Mouse (Mus musculus) hindbrain, embryonic 11.5 days (tissue): Measurements from ENCODE around the gene Plekhg5. TPM values are rescaled to one million over a fixed set of nuclear protein-coding genes. Genes with fewer than 3 reads are reported as not detected.
A peak's percentile ranks its signal among the peaks of the same experiment; 100 is the strongest.

ENCODE experiments used
- ATAC-seq: fragments of 200-750 bp; cut with Nextera tagmentation; 2 replicates; pipeline ENCODE4 v1.8.0; 2017; ENCODE audit warnings: mild to moderate bottlenecking, moderate TSS enrichment, moderate library complexity; ENCODE audit not compliant: low FRiP score
- DNase-seq: peaks from one replicate; pipeline ENCODE4 v3.0.0-alpha.2; 2015; ENCODE audit warnings: low spot score
- H3K27ac ChIP-seq: fragments of 300-500 bp; sonication (generic); 2 replicates; pipeline ENCODE4 v1.5.1; 2014; ENCODE audit warnings: mild to moderate bottlenecking, low read depth, low read length
- H3K27me3 ChIP-seq: fragments of 300-500 bp; sonication (generic); 2 replicates; pipeline ENCODE4 v1.6.1; 2014; ENCODE audit warnings: mild to moderate bottlenecking, low read length, moderate library complexity, mixed read lengths; ENCODE audit not compliant: control insufficient read depth, insufficient read depth
- H3K36me3 ChIP-seq: fragments of 300-500 bp; sonication (generic); 2 replicates; pipeline ENCODE4 v1.6.1; 2014; ENCODE audit warnings: mild to moderate bottlenecking, low read length, moderate library complexity, mixed read lengths; ENCODE audit not compliant: control insufficient read depth, insufficient read depth
- H3K4me1 ChIP-seq: fragments of 300-500 bp; sonication (generic); replicated peaks from 2 replicates; pipeline ENCODE4 v1.6.1; 2014; ENCODE audit warnings: low read length, mixed read lengths; ENCODE audit not compliant: control insufficient read depth, insufficient read depth
- H3K4me2 ChIP-seq: fragments of 300-500 bp; sonication (generic); replicated peaks from 2 replicates; pipeline ENCODE4 v1.6.1; 2014; ENCODE audit warnings: mild to moderate bottlenecking, low read depth, low read length
- H3K4me3 ChIP-seq: fragments of 300-500 bp; sonication (generic); 2 replicates; pipeline ENCODE4 v1.5.1; 2014; ENCODE audit warnings: low read depth, low read length
- H3K9ac ChIP-seq: fragments of 300-500 bp; sonication (generic); 2 replicates; pipeline ENCODE4 v1.6.1; 2014; ENCODE audit warnings: low read depth, low read length
- H3K9me3 ChIP-seq: fragments of 300-500 bp; sonication (generic); 2 replicates; pipeline ENCODE4 v1.6.1; 2016; ENCODE audit warnings: low read length; ENCODE audit not compliant: control insufficient read depth
- WGBS: fragments of 180-500 bp; shearing (Covaris S2); extraction: QIAGEN DNeasy Blood & Tissue Kit; methylation state at CpG from one replicate; pipeline ENCODE4 v1.1.7; 2014; 5-methylcytosine and 5-hydroxymethylcytosine counted together
- polyA plus RNA-seq: library from polyadenylated mRNA; unstranded; fragments of >200 nt; fragmentation: Nextera tagmentation; extraction: Ambion mirVana; gene quantifications from 2 replicates; pipeline ENCODE4 v1.2.1, GENCODE M21; 2014

Plekhg5 gene
- polyA plus RNA-seq, 1 experiment from 2014 or later, result 4.6 TPM

DNA sequence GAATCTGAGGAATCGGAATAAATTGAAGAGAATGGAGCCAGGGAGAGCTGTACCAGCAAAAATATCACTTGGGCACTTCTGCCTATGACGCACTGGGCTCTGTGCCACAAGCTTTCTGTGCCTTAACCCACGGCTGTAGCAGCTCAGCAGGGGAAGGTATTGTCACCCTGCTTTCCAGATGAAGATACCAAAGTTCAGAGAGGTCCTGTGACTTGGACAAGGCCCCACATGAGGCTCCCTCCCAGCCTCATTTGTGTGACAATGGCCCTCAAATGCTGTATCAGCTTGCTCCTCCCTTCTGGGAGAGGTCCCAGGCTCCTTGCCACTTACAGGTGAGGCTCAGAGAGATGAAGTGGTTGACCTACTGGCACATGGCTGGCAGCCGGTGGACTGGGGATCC is 15.8 kb downstream of the Plekhg5 start:
- DNase-seq (no peak), ATAC-seq (no peak)
- H3K36me3 ChIP-seq, result no peaks in the 10 kb centered on the region
- no peak overlapping the region for H3K27ac ChIP-seq
- no peaks in the 10 kb centered on the region for H3K9me3 ChIP-seq
- 34% methylated on average over 4 of the region's 4 CpGs for WGBS
- no peaks in the 10 kb centered on the region for H3K27me3 ChIP-seq
- peak overlapping the region; percentile 91; the same call in 1 of the 2 replicates for H3K4me2 ChIP-seq
- no peak overlapping the region for H3K9ac ChIP-seq
- H3K4me1 ChIP-seq, result peaks cover 12% of the 10 kb centered on the region; the same call in 1 of the 2 replicates
- H3K4me3 ChIP-seq, result no peak overlapping the region

DNA sequence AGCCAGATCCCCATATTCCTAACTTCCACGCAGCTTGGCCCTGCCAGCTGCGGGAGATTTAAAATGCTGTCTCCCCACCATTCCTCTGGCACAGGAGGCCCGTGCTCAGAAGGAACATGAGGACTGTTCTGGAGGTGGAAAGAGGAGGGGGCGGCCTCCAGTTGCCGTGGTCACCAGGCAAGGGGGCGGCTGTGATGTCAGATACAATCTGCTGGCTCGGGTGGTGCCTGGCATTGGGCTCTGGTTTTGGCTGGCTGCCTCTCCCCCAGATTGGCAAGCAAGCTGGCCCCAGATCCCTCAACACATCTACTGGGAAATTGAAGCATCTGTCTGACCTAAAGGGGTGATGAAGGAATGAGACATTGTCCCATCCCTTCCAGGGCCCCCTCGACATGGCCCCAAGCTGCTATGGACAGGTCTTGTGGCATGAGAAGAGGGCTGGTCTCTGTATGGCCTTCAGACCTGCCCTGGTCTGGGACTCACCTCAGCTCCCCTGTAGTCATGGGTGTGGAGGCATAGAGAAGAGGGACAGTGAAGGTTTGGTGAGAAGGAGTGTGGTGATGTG is 16.3 kb downstream of the Plekhg5 start:
- 45% methylated on average over 8 of the region's 8 CpGs for WGBS
- no peaks in the 10 kb centered on the region for H3K27me3 ChIP-seq
- H3K4me3 ChIP-seq, result no peak overlapping the region
- no peak overlapping the region for H3K27ac ChIP-seq
- ATAC-seq (no peak), DNase-seq (no peak)
- no peak overlapping the region for H3K4me2 ChIP-seq
- no peaks in the 10 kb centered on the region for H3K9me3 ChIP-seq
- no peaks in the 10 kb centered on the region for H3K36me3 ChIP-seq
- H3K4me1 ChIP-seq, result peaks cover 12% of the 10 kb centered on the region; the same call in 1 of the 2 replicates
- no peak overlapping the region for H3K9ac ChIP-seq

DNA sequence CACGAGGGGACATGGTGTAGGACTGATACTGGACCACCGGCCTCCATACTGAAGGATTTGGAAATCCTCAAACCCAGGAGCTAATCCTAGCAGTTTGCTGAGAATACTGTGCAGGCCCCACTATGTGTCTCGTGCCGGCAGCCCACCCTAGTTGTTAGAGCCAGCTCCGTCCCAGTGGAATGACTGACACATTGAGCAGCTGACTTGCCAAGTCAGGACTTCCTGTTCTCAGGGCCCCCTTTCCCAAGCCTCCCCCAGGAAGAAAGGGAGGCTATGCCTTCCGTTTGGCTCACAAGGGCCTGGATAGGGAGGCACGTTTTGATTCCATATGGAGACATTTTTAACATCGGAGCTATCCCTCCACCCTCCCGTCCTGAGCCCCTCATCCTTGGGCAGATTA is 17.9 kb downstream of the Plekhg5 start:
- 83% methylated on average over 9 of the region's 9 CpGs for WGBS
- Histone ChIP-seq H3K4me2 (no peak overlapping the region), H3K9me3 (no peaks in the 10 kb centered on the region), H3K36me3 (no peaks in the 10 kb centered on the region), H3K9ac (no peak overlapping the region), H3K4me3 (no peak overlapping the region), H3K27ac (no peak overlapping the region), H3K4me1 (peaks cover 12% of the 10 kb centered on the region; the same call in 1 of the 2 replicates), H3K27me3 (no peaks in the 10 kb centered on the region)
- DNase-seq (no peak), ATAC-seq (no peak)

DNA sequence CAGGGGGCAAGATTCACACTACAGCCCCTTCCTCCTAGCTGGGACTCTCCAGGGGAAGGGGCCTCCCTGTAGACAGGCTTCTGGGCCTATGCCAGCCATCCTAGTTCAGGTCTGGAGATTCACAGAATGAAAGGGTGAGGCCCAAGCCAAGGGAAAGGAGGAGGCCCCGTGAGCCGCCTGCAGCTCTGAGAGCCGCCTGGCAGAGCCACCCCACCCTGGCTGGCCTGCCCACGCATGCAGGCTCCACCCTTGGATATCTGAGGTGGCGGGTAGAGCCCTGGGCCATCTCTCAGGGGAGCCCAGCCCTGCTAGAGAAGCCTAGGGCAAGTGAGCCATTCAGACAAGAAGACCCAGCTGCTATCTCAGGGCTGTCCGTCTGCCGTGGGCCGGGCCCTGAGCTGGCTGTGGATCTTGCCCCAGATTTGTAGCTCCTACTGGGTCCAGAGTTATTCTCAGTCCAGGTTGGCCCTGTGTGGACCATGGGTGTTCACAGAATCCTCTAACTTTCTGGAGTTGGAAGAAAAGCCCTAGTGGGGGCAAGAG is 20.5 kb downstream of the Plekhg5 start:
- Histone ChIP-seq H3K4me1 (peaks cover 11% of the 10 kb centered on the region; the same call in 1 of the 2 replicates), H3K9me3 (no peaks in the 10 kb centered on the region), H3K27ac (no peak overlapping the region), H3K36me3 (no peaks in the 10 kb centered on the region), H3K27me3 (no peaks in the 10 kb centered on the region), H3K4me3 (no peak overlapping the region), H3K9ac (no peak overlapping the region), H3K4me2 (no peak overlapping the region)
- 70% methylated on average over 8 of the region's 8 CpGs for WGBS
- no peak for ATAC-seq
- DNase-seq, result no peak

DNA sequence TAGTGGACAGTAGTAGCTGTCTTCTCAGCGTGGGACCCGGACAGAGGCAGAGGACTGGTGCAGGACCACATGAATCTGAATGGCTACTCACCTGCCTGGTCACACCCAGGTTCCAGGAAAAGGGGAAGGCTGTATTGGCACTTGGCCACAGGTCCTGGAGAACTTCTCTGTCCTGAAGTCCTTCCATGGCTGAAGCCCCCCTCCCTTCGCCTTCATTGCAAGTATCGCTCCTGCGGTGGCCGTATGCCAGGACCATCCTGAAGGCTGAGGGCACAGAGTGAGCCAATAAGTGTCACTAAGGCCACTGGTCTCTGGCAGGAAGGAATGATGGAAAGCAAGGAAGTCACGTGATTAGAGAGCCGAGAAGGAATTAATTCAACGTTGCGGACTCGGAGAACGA is 21.9 kb downstream of the Plekhg5 start:
- Histone ChIP-seq H3K27ac (no peak overlapping the region), H3K27me3 (no peaks in the 10 kb centered on the region), H3K4me1 (peaks cover 7% of the 10 kb centered on the region; the same call in 1 of the 2 replicates), H3K9me3 (no peaks in the 10 kb centered on the region), H3K4me3 (no peak overlapping the region), H3K36me3 (no peaks in the 10 kb centered on the region), H3K4me2 (no peak overlapping the region), H3K9ac (no peak overlapping the region)
- WGBS, result 90% methylated on average over 12 of the region's 12 CpGs
- ATAC-seq (no peak), DNase-seq (no peak)

DNA sequence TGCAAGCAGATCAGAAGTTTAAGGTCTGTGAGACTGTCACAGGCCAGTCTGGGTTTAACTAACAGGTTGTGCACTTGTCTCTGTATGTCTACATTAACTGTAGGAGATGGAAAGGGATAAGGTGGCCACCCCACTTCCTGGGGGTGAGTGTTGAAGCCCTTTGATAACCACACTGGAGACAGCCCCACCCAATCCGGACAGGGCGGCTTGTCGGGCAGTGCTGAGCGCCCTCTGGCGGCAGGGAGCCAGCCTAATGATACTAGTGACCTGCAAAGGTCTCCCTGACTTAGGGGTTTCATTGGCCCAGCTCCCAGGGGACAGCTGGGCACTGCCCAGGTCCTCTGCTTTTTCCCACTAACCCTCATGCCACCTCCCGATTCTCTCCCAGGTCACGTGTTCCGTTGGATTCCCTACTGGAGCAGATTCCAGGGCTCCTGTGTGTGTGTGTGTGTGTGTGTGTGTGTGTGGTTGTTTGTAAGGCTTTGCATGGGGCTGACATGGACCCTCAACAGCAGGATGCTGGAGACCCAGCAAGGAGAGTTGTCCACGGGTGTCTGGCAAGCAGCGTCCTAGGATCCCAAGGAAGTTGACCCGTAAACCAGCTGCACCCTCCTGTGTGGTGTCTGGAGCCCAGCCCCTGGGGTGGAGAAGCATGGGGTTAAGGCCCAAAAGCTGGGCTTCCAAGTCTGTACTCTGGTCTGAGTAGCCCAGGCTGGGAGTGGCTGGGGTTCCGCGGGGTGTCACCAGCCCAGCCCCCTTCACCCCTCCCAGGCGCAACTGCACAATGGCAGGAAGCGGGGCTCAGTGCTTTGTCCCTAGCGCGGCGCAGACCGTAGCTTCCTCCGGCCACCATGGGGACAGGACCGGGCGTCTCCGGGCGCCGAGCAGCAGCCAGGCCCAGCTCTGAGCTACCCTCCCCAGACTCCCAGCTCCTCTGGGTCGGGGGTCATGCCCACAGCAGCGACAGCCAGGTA is 23.9 kb downstream of the Plekhg5 start:
- Histone ChIP-seq H3K27me3 (no peaks in the 10 kb centered on the region), H3K36me3 (no peaks in the 10 kb centered on the region), H3K4me1 (peaks cover 7% of the 10 kb centered on the region; the same call in 1 of the 2 replicates), H3K4me3 (peak overlapping the region; percentile 6; the same call in 1 of the 2 replicates), H3K4me2 (no peak overlapping the region), H3K27ac (0 out of 2 replicates have a peak overlapping the region, but pooled peaks have one; percentile 47), H3K9ac (no peak overlapping the region), H3K9me3 (no peaks in the 10 kb centered on the region)
- peak; percentile 78 for DNase-seq
- 23% methylated on average over 27 of the region's 27 CpGs for WGBS
- peak; percentile 18; the same call in 1 of the 2 replicates for ATAC-seq

DNA sequence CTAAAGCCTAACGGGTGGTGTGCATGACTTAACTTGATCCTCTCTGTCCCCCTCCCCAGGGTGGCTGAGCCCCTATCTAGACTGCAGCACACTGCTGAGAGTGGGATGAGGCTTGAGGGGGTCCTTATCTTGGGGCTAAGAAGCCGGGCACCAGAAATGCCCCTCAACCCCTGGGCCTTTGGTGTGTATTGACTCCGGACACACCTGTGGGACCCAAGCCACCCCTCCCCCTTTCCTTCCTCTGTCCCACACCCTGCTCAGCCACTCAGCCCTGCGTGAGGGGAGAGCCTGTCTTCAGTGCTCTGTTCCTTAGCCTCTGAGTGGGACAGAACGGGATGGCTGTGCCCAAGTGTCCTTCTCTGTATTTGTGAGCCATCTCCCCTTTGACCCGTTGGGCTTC is 24.6 kb downstream of the Plekhg5 start:
- Histone ChIP-seq H3K27ac (0 out of 2 replicates have a peak overlapping the region, but pooled peaks have one; percentile 47), H3K27me3 (no peaks in the 10 kb centered on the region), H3K9me3 (no peaks in the 10 kb centered on the region), H3K36me3 (no peaks in the 10 kb centered on the region), H3K4me1 (peaks cover 7% of the 10 kb centered on the region; the same call in 1 of the 2 replicates), H3K9ac (no peak overlapping the region), H3K4me2 (no peak overlapping the region), H3K4me3 (peak overlapping the region; percentile 6; the same call in 1 of the 2 replicates)
- 41% methylated on average over 6 of the region's 6 CpGs for WGBS
- ATAC-seq (peak; percentile 17; the same call in 1 of the 2 replicates), DNase-seq (no peak)

DNA sequence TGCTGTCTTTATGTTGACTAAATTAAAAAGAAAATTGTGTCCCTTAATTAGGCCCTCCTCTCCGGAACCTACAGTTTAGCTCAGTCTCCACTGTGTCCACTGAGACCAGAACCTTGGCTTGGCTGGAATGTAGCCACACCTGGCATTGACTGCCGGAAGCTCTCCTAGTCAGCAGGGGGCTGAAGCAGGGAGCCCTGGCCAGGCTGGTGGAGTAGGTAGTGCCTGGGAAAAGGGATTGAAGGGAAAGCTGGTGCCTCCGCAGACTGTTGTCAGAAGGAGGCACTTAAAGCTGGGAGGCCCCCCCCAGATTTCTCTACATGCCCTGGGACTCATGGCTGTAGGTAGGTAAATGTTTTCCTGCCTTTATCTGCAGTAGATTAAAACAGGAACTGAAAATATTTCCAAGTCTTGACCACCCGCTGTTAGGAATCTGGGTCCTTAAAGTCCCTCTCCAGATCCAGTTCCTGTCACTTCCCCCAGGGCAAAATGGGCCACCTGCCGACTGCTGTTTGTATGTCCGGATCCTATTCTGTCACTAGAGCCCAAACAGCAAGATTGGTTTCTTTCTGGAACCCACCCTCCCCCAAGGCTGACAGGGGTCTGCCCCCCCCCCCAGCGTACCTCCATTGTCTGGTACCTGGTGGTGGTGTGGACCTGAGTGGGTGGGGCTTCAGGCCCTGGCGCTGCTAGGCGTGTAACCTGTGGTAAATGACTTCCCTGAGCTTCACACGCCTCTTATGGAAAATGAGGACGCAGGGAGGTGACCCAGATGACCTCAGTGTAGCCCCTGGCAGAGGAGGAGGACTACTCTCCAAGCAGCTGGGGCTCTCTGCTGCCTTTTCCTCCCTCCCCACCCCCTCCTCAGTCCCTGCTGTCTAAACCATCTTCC is 25.9 kb downstream of the Plekhg5 start:
- no peaks in the 10 kb centered on the region for H3K27me3 ChIP-seq
- 0 out of 2 replicates have a peak overlapping the region, but pooled peaks have one; percentile 20 for H3K27ac ChIP-seq
- peaks cover 7% of the 10 kb centered on the region; the same call in 1 of the 2 replicates for H3K4me1 ChIP-seq
- no peak overlapping the region for H3K9ac ChIP-seq
- no peak for DNase-seq
- no peaks in the 10 kb centered on the region for H3K9me3 ChIP-seq
- no peak overlapping the region for H3K4me3 ChIP-seq
- no peak for ATAC-seq
- 26% methylated on average over 11 of the region's 11 CpGs for WGBS
- no peak overlapping the region for H3K4me2 ChIP-seq
- no peaks in the 10 kb centered on the region for H3K36me3 ChIP-seq
